Mouse (Mus musculus): Measurements from ENCODE around the gene D430019H16Rik.

The D430019H16Rik gene

DNA sequence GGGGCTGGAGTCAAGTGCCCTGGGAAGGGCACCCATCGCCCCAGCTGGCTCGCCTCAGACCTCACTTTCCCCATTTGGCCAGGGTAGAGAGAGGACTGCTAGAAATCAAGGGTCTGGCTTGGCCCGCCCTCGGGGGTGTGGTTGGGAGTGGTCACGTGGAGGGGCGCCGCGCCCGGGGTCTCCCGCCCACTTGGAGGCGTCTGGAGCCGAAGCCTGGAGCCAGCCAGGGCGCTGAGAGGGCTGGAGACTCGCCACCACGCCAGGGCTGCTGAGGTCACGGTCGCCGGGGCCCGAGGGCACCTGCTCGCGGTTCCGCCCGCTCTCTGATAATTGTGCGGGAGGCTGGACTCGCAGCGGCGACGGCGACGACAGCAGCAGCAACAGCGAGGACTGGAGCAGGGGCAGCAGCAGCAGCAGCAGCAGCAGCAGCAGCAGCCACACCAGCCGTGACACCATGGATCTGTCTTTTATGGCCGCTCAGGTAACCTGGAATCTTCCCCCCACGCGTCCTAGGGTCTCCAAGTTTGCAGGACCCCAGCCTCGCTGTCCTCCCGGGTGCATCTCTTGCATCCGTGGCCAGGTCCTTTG is at the start of gene D430019H16Rik:
D430019H16Rik (plus strand) TSS at position 187 of the 588 bp plus-strand sequence.
- peak in 1 of 2 experiments; percentile 75 for DNase-seq (ENCODE audit: low spot score in 2 of 2)

DNA sequence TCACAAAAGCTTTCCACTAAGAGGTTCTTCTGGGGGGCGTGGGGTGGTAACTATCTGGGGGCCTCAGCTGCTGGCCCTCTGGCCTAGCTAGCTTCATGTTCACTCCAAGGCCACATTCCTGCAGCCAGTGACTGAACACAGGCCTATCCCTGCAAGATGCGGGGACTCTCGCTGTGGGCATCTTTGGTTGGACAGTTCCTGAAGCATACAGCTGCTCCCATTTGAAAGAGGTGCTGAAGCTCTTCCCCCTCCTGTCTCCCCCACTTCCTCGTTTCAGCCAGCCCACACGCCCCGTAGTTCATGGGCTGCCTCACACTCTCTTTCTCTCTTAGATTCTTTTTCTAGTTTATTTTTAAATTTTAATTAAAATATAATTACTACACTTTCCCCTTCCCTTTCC is 47.6 kb upstream of the D430019H16Rik start:
- no peak for DNase-seq (ENCODE audit: low spot score in 2 of 2)

GRCm38 (mm10) chr12:105413909-105414308 is 39.7 kb upstream of the D430019H16Rik start:
- DNase-seq (ENCODE audit: low spot score in 2 of 2) = no peak

DNA sequence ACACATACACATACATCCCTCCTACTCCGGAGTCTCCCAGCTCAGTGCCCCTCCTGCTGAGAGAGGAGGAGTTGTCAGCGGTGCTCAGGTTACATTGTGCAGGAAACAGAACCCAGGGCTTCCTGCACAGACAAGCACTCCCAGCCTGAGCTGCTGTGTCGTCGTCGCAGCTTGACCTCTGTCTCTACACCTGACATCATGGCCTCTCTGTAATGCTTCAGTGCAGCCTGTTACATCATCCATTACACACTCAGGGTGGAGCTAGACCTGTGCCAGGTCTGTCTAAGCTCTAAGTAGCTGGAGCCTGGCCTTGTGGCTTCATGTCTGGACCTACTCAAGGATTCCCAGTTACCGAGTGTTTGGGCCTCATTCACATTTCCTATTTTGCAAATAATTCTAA is 33.2 kb upstream of the D430019H16Rik start:
- no peak for DNase-seq (ENCODE audit: low spot score in 2 of 2)

- DNase-seq (ENCODE audit: low spot score in 2 of 2) = no peak
These were observed 27.1 kb upstream of the D430019H16Rik start for GRCm38 (mm10) chr12:105426541-105426940.

DNA sequence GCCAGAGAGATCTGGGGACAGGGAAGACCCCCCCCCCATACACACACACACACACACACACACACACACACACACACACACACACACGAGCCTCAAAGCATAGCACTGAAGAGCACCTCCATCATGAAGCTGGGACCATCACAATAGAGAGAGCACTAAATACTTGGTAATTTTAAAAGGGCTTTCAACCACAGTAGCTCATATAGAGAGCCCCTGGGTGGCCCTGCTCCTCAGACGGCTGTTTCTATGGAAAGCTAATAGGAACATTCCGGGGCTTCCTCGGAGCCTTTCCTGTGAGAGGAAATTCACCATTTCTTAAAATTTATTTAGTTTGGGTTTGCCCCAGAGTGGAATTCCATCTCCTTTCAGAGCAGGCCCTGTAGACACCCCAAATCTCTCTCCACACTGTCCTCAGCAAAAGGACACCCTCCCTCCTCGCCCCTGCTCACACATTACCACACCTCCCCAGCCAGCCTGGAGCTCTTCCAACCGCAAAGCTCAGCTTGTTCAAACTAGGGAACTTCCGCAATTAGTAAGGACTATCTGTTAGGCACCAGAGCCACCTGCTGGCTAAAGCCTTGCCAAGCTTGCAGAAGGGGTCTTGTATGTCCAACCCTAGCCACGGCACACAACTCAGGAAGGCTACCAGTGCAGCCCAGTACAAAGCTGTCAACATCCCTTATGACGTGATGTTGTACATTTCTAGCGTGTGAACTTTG is 26.5 kb upstream of the D430019H16Rik start:
- peak; percentile 67 to 73 for DNase-seq (ENCODE audit: low spot score in 2 of 2)

DNA sequence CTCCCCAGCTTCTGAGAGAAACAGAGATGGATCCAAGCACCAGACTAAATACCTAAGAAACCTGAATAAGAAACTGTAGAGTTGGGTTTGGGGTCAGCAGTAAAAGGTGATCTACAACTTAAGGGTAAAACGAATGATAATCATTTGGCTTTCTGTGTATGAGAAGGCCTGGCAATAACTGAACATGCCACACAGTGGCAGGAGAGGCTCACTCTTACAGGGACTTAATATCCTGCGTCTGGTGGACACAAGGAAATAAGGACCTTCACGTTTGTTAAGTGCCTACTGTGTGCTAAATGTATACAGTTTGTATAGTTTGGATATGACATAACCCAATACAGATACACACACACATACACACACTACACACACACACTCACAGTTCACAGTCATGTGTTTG is 21.8 kb upstream of the D430019H16Rik start:
- DNase-seq (ENCODE audit: low spot score in 2 of 2) = no peak

DNA sequence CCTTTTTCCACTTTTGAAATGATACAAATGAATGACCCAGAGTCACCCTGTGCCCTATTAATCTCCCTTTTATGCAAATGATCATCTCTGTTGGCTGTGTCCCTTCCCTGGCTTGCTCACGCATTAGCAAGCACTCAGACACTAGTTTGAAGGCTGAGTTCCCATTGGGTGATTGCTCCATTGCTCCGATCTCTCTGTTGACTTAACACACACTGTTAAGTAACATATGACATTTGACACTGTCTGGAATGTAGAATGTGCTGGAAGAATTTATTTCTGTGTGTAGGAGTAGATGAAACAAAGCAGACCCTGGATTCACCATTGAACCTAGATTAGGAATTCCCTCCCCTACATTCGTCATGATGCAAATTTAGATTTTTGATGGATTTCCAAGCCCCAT is 20.8 kb upstream of the D430019H16Rik start:
- no peak for DNase-seq (ENCODE audit: low spot score in 2 of 2)

DNA sequence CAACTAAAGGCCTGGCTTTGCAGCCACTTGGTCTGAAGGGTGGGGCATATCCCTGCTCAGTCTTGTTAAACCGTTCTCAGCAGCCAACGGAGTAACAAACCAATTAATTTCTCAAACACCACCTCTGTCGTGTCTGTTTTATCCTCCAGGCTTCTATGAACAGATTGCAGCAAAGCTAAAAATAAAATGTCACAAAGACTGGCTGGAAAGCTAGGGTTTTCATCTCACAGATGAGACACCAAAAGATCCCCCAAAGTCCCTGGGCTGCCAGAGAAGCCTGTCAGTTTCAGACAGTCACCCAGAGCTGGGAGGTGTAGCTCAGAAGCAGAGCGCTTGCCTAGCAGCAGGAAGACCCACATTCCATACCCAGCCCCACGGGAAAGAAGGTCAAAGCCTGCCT is 15.4 kb upstream of the D430019H16Rik start:
- DNase-seq (ENCODE audit: low spot score in 2 of 2) = no peak

GRCm38 (mm10) chr12:105439976-105440375 is 13.7 kb upstream of the D430019H16Rik start:
- DNase-seq (ENCODE audit: low spot score in 2 of 2) = no peak

DNA sequence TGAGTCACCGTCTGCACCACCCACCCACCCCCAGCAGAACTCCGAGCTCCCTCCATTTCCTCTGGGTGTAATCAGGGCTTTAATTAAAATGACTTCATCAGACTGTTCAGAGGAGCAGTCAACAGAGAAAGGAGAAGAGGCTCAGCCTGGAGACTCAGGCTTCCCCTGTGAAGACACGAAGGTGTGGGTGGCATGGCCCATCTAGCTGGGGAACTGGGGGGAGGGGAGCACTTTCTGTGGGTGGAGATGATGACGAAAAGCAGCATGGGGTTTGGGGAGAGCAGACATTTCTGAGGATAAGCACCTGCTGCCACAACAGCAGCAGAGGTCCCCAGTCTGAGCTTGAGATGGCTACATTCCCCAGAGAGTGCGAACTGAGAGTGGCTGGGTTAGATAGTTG is 10.1 kb upstream of the D430019H16Rik start:
- no peak for DNase-seq (ENCODE audit: low spot score in 2 of 2)

GRCm38 (mm10) chr12:105445767-105446166 is 7.9 kb upstream of the D430019H16Rik start:
- no peak for DNase-seq (ENCODE audit: low spot score in 2 of 2)

- DNase-seq (ENCODE audit: low spot score in 2 of 2) = no peak
These were observed 4.4 kb upstream of the D430019H16Rik start for GRCm38 (mm10) chr12:105449239-105449638.

DNA sequence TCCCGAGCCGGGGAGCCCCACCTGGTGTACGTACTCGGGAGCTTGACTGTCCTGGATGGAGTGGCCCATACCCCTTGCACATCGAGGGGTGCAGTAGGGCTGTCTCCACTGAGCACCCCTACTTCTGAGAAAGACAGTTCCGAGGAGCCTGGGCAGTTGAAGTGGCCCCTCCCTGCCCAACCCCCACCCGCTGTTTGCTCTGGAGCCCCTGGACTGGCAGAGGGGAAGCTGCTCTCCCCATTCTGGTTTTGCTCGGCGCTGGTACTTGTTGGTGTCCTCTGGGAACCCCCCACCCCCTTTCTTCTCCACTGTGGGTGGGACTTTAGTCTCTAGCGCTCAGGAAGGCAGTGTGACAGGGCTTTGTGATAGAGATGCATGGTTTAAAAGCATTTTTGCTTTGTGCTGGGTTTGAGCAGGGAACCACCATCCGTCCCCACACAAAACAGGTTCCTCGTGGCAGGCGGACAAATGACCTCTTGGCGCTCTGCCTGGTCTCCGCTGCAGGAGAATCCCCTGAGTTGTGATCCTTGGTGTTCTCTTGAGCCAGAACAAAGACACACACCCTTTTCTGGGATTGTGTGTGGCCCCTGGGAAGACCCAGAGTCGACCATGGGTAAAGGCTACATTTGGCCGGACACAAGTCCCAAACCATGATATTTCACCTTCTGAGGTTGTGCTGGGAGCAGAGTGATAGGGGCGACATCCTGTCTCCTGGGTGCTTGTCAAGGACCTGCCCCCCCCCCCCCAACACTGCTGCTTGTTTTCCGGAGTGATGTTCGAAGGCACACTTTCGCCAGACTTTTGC is 804 bp downstream of the D430019H16Rik start:
- DNase-seq (ENCODE audit: low spot score in 2 of 2) = no peak

GRCm38 (mm10) chr12:105455063-105455559 is 1.5 kb downstream of the D430019H16Rik start:
- no peak for DNase-seq (ENCODE audit: low spot score in 2 of 2)

DNA sequence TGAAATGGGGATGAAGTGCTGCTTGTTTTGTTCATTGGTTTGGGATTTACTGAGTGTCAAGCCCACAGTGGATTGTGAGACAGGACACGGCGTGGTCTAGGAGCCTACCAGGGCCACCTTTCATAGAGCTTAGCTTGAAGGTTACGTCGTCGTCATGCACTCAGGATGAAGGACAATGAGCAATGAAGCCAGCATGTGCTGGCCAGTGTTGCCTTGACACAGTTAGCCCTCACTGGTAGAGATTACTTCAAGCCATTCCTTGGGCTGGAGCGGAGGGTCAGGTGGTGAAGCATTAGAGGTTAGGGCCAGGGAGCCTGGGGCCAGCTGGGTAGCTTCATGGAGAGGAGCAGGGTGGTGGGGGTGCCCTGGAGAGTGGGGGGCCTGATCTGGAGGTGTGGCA is 5.1 kb downstream of the D430019H16Rik start:
- no peak for DNase-seq (ENCODE audit: low spot score in 2 of 2)

GRCm38 (mm10) chr12:105461066-105461465 is 7.4 kb downstream of the D430019H16Rik start:
- no peak for DNase-seq (ENCODE audit: low spot score in 2 of 2)

DNA sequence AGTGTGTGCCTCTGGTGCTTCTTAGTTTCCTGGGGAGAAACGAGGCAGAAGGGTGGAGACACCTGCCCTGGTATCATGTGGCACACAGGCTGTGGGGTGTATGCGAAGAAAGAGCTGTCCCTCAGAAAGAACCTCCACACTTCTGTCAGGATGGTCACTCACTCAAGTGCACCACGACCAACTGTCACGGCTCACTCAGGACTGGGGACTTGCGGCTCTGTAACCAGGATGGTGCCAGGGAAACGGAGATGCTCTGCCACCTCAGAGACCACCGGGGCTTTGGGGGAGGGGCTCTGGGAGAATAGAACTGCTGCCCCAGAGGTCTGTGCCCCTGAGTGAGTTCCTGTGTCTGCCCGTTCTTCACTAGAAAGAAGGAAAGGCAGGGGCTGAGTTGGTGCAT is 15.4 kb downstream of the D430019H16Rik start:
- no peak for DNase-seq (ENCODE audit: low spot score in 2 of 2)

DNA sequence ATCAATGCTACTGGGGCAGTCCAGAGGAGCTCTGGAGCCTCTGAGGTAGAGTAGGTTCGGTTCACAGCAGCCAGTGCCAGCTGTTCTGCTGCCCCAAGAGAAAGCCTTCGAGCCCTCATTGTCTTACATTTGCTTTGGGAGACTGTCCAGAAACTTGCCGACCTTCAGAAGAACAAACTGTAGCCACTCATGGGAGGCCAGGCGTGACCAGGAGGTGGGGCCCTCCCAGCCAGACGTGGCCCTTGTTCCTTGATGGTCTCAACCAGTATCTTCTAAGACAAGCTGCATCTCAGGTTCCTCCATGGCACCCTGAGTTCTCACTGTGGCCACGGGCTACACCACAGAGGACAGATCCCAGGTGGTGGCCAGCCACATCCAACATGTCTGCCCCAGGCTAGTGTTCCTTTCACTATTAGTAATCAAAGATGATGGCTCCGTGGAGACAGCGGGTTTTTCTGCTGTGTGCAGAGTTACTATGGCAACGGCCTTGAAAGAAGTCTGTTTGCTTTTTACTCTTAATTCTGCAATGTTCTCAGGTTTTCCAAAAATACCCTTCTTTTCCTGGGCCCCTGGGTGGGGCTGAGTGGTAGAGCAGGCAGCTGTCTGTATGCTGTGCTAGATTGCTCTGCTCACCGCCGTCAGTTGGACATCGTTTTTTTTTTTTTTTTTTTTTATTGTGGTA is 21.7 kb downstream of the D430019H16Rik start:
- DNase-seq (ENCODE audit: low spot score in 2 of 2) = peak in 1 of 2 experiments; percentile 40

GRCm38 (mm10) chr12:105476453-105476852 is 22.8 kb downstream of the D430019H16Rik start:
- peak; percentile 62 to 68 for DNase-seq (ENCODE audit: low spot score in 2 of 2)

DNA sequence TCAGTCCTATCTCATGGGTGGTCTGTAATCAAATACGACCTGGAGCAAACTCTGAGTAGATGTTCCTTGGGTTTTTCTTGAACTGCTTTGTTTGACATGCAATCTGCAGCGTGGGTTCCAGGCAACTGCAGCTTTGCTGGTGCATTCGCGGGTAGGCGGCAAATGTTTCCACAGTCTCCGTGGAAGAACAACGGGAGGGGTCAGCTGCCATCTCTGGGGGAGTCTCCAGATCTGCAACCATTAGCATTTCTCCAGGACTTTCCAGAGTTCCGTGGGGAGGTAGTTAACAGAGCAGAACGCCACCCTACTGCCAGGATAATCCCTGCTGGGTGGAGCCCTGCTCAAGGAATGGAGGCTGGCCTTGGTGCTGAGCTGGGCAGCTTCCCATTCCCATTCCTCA is 23.3 kb downstream of the D430019H16Rik start:
- DNase-seq (ENCODE audit: low spot score in 2 of 2) = no peak

DNA sequence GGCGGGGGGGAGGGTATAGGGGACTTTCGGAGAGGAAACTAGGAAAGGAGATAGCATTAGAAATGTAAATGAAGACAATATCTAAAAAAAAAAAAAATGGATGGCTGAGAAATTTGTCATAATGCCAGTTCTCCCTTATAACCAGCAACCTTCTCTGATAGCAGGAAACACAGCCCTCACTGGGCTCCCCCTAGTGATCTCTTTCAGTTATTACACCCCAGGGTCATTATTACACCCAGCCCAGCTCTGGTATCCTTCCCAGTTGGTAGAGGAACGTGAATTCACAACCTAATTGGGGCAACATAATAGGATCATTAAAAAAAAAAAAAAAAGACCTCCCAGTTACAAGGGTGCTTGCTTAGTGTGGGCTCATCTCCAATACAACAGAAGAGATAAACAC is 29.8 kb downstream of the D430019H16Rik start:
- DNase-seq (ENCODE audit: low spot score in 2 of 2) = no peak

Data from frontal cortex, postnatal 14 days (tissue).